Mouse (Mus musculus): ENCODE results near the gene Nlrp10. TPM values are rescaled to one million over a fixed set of nuclear protein-coding genes. Genes with fewer than 3 reads are reported as not detected.

Gene Nlrp10
- total RNA-seq, 4 experiments from 2014 or later, result 0.09 to 0.38 (median 0.24) TPM

- DNase-seq, result no peak
These were observed 45.1 kb downstream of the Nlrp10 start, which contains the start of gene Olfr518 for GRCm38 (mm10) chr7:108884906-108885305. Gene Olfr518, minus strand, starts transcription at chr7:108885006.

GRCm38 (mm10) chr7:108872279-108872678, 57.7 kb downstream of the Nlrp10 start, which contains the start of gene Olfr517:
Gene Olfr517, minus strand, starts transcription at chr7:108872379.
- DNase-seq, result no peak

Other genes starting within 250 kb of the Nlrp10 start
- not detected for gene Olfr512, start 216.9 kb downstream of the Nlrp10 start, total RNA-seq (2022)
- not detected for gene Olfr513, start 179.2 kb downstream of the Nlrp10 start, total RNA-seq (2022)
- gene Olfr514, start 104.2 kb downstream of the Nlrp10 start, total RNA-seq (2022), result not detected
- not detected for gene Olfr516, start 79.6 kb downstream of the Nlrp10 start, total RNA-seq (2022)
- not detected for gene Olfr517, start 57.8 kb downstream of the Nlrp10 start, total RNA-seq (2022)
- not detected for gene Olfr518, start 45.2 kb downstream of the Nlrp10 start, total RNA-seq (2022)
- not detected for gene Olfr519, start 35.8 kb downstream of the Nlrp10 start, total RNA-seq (2022)
- gene Eif3f, start 4.2 kb upstream of the Nlrp10 start, total RNA-seq (2022), result 100 to 1,000 TPM; 133 to 158 (median 151) TPM
- gene Tub, start 20.2 kb upstream of the Nlrp10 start, total RNA-seq (2022), result 10 to 100 TPM; 36.0 to 70.2 (median 52.9) TPM
- gene Ric3, start 153.2 kb upstream of the Nlrp10 start, total RNA-seq (2022), result 10 to 100 TPM; 70.1 to 94.0 (median 82.6) TPM
- gene Lmo1, start 245.0 kb upstream of the Nlrp10 start, total RNA-seq (2022), result 1 to 10 TPM; 4.8 to 8.5 (median 6.3) TPM